Mouse (Mus musculus): ENCODE data around the gene Tbc1d22b. TPM values are rescaled to one million over a fixed set of nuclear protein-coding genes. Genes with fewer than 3 reads are reported as not detected.

The Tbc1d22b gene
- 8.1 and 10.2 TPM in 2 replicates for polyA plus RNA-seq (2014; fragmentation: Nextera tagmentation; extraction: Ambion mirVana)

GRCm38 (mm10) chr17:29549543-29550428 lies at the start of gene Tbc1d22b, which contains the start of gene Gm17657:
TSS of gene Tbc1d22b (plus strand) at chr17:29549785.
TSS of gene Gm17657 (minus strand) at chr17:29549638.
- Histone ChIP-seq H3K9me3 (ENCODE audit: control insufficient read depth, low read length) (no peaks in the 10 kb centered on the region), H3K4me3 (ENCODE audit: control insufficient read depth in 1 of 2, insufficient read depth in 1 of 2, low read depth in 1 of 2, low read length in 2 of 2) (peak within 1 kb of the TSS; percentile 79 to 86), H3K27ac (replicated peaks in 1 of 2; ENCODE audit: control insufficient read depth in 1 of 2, insufficient read depth in 1 of 2, low read depth in 2 of 2, low read length in 2 of 2) (peak within 1 kb of the TSS; percentile 43 to 61), H3K4me2 (ENCODE audit: low read length) (peak within 1 kb of the TSS; percentile 87), H3K27me3 (ENCODE audit: control insufficient read depth, insufficient read depth, low read length) (no peaks in the 10 kb centered on the region), H3K9ac (ENCODE audit: low read length) (peak within 1 kb of the TSS; percentile 89), H3K36me3 (ENCODE audit: control insufficient read depth, insufficient read depth, low read length) (no peaks in the 10 kb centered on the region), H3K4me1 (ENCODE audit: control insufficient read depth in 2 of 2, insufficient read depth in 2 of 2, low read length in 2 of 2) (peaks cover 9 to 17% of the 10 kb centered on the region in 2 experiments)
- WGBS, result under 1% methylated on average over 44 of the region's 44 CpGs
- peak; percentile 94 for ATAC-seq (ENCODE audit: insufficient number of reproducible peaks, insufficient read depth, low FRiP score, low read depth)

DNA sequence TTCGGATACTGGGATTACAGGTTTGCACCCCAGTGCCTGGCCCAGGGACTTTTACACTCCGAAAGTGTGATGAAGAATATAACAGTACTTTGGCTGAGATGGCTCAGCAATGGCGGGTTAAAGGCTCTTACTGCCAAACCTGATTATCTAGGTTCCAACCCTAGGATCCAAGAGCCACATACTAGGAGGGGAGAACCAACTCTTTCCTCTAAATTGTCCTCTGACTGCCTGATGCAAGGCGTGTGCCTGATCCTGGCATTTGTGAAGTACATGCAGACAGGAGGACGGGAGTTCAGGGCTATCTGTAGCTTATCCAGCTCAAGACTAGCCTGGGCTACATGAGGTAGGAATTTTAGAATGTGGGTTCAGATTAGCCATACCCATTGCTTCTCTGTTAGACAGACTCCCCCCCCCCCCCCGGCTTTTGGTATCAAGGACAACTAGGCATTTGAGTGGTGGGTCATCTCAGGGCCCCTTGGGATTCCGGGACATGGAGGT lies 49.3 kb upstream of the Tbc1d22b start:
- Histone ChIP-seq H3K9me3 (ENCODE audit: control insufficient read depth, low read length) (no peaks in the 10 kb centered on the region), H3K4me3 (ENCODE audit: control insufficient read depth in 1 of 2, insufficient read depth in 1 of 2, low read depth in 1 of 2, low read length in 2 of 2) (no peak overlapping the region), H3K9ac (ENCODE audit: low read length) (no peak overlapping the region), H3K27me3 (ENCODE audit: control insufficient read depth, insufficient read depth, low read length) (no peaks in the 10 kb centered on the region), H3K27ac (replicated peaks in 1 of 2; ENCODE audit: control insufficient read depth in 1 of 2, insufficient read depth in 1 of 2, low read depth in 2 of 2, low read length in 2 of 2) (no peak overlapping the region), H3K4me1 (ENCODE audit: control insufficient read depth in 2 of 2, insufficient read depth in 2 of 2, low read length in 2 of 2) (peaks cover 6 to 10% of the 10 kb centered on the region in 2 experiments; a peak in 3 of 4 replicates), H3K4me2 (ENCODE audit: low read length) (no peak overlapping the region), H3K36me3 (ENCODE audit: control insufficient read depth, insufficient read depth, low read length) (peaks cover 4% of the 10 kb centered on the region)
- ATAC-seq (ENCODE audit: insufficient number of reproducible peaks, insufficient read depth, low FRiP score, low read depth), result no peak
- WGBS, result 79% methylated on average over 7 of the region's 7 CpGs

DNA sequence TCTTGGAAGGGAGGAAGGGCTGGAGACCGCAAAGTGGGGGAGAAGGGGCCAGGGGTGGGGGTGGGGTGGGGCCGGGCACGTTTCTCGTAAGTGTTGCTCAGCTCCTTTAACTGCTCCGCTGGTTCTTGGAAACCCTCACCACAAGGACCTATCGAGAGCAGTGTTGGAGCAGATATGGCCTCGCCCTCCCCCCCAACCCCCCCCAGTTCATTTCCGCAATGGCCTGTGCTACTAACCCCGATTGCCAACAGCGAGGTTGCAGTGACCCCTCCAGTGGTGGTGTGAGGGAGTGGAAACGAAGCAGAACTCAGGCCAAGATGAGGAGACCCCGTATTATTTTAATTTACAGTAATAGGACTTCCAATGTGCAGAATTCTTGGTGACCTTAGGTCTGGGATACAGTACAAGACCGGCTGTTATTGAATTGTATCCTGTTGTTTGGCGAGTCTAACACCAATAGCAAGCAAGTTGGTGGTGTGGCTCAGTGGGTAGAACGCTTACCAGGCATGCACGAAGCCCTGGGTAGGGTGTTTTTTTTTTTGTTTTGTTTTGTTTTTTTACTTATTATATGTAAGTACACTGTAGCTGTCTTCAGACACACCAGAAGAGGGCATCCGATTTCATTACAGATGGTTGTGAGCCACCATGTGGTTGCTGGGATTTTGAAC lies 48.6 kb upstream of the Tbc1d22b start:
- Histone ChIP-seq H3K4me1 (ENCODE audit: control insufficient read depth in 2 of 2, insufficient read depth in 2 of 2, low read length in 2 of 2) (peaks cover 6 to 10% of the 10 kb centered on the region in 2 experiments; a peak in 3 of 4 replicates), H3K9me3 (ENCODE audit: control insufficient read depth, low read length) (no peaks in the 10 kb centered on the region), H3K4me2 (ENCODE audit: low read length) (no peak overlapping the region), H3K36me3 (ENCODE audit: control insufficient read depth, insufficient read depth, low read length) (peaks cover 4% of the 10 kb centered on the region), H3K27me3 (ENCODE audit: control insufficient read depth, insufficient read depth, low read length) (no peaks in the 10 kb centered on the region), H3K4me3 (ENCODE audit: control insufficient read depth in 1 of 2, insufficient read depth in 1 of 2, low read depth in 1 of 2, low read length in 2 of 2) (no peak overlapping the region), H3K9ac (ENCODE audit: low read length) (no peak overlapping the region), H3K27ac (replicated peaks in 1 of 2; ENCODE audit: control insufficient read depth in 1 of 2, insufficient read depth in 1 of 2, low read depth in 2 of 2, low read length in 2 of 2) (no peak overlapping the region)
- no peak for ATAC-seq (ENCODE audit: insufficient number of reproducible peaks, insufficient read depth, low FRiP score, low read depth)
- WGBS, result 69% methylated on average over 17 of the region's 17 CpGs

GRCm38 (mm10) chr17:29502005-29502668 lies 47.4 kb upstream of the Tbc1d22b start:
- H3K9me3 ChIP-seq (ENCODE audit: control insufficient read depth, low read length), result no peaks in the 10 kb centered on the region
- H3K27ac ChIP-seq (replicated peaks in 1 of 2; ENCODE audit: control insufficient read depth in 1 of 2, insufficient read depth in 1 of 2, low read depth in 2 of 2, low read length in 2 of 2), result peak overlapping the region in 1 of 2 experiments; percentile 3; a peak in 1 of 4 replicates
- 0 out of 4 replicates have a peak overlapping the region, but pooled peaks of 1 of the 2 experiments have one; percentile 25 for H3K4me3 ChIP-seq (ENCODE audit: control insufficient read depth in 1 of 2, insufficient read depth in 1 of 2, low read depth in 1 of 2, low read length in 2 of 2)
- H3K27me3 ChIP-seq (ENCODE audit: control insufficient read depth, insufficient read depth, low read length), result no peaks in the 10 kb centered on the region
- no peak overlapping the region for H3K9ac ChIP-seq (ENCODE audit: low read length)
- no peak for ATAC-seq (ENCODE audit: insufficient number of reproducible peaks, insufficient read depth, low FRiP score, low read depth)
- 71% methylated on average over 7 of the region's 7 CpGs for WGBS
- H3K4me2 ChIP-seq (ENCODE audit: low read length), result peak overlapping the region; percentile 60
- no peaks in the 10 kb centered on the region for H3K36me3 ChIP-seq (ENCODE audit: control insufficient read depth, insufficient read depth, low read length)
- peaks cover 6 to 10% of the 10 kb centered on the region in 2 experiments; a peak in 3 of 4 replicates for H3K4me1 ChIP-seq (ENCODE audit: control insufficient read depth in 2 of 2, insufficient read depth in 2 of 2, low read length in 2 of 2)

DNA sequence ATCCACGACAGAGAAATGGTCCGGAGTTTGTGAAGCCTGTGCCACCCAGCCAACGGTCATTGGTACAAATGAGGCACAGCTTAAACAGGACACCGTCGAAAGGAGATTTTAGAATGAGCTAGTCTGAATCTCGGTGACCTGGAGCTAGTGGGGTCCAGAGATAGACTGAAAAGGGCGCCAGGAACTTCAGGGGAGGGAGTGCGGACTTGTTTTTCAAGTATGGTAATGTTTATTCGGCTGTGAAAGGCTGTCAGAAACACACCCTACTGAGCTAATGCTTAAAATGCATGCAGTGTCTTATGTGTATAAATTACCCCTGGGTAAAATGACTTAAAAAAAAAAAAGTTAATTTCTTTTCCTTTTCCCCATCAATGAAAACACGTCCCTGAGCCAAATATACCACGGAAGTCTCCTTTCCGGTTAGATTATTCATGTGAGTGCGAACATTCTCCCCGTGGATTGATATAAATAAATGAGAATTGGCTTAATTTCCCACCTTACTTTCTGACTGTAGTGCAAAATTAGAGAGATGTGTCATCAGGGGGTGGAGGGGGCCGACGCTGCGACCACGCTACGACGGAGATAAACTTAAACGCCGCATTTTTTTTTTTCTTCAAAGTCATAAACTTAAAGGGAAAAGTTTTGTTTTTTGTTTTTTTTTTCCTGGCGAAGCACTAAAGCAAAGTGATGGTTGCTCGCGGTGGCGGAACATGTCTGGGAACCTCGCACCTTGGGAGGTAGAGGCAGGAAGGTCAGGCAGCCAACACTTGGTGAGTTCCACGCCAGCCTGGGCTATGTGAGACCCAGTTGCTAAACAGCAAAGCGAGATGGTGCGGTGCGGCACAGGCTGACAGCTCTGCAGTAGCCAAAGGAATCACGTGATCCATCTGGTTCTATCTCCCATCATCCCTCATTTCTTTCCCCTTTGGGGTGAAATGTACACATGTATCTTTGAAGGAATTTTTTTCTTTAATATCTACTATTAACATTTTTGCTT lies 46.6 kb upstream of the Tbc1d22b start:
- Histone ChIP-seq H3K36me3 (ENCODE audit: control insufficient read depth, insufficient read depth, low read length) (no peaks in the 10 kb centered on the region), H3K4me1 (ENCODE audit: control insufficient read depth in 2 of 2, insufficient read depth in 2 of 2, low read length in 2 of 2) (peaks cover 6 to 10% of the 10 kb centered on the region in 2 experiments; a peak in 3 of 4 replicates), H3K9ac (ENCODE audit: low read length) (peak overlapping the region; percentile 46), H3K27ac (replicated peaks in 1 of 2; ENCODE audit: control insufficient read depth in 1 of 2, insufficient read depth in 1 of 2, low read depth in 2 of 2, low read length in 2 of 2) (peak overlapping the region in 1 of 2 experiments; percentile 3; a peak in 1 of 4 replicates), H3K4me3 (ENCODE audit: control insufficient read depth in 1 of 2, insufficient read depth in 1 of 2, low read depth in 1 of 2, low read length in 2 of 2) (peak overlapping the region; percentile 25; a peak in 3 of 4 replicates), H3K27me3 (ENCODE audit: control insufficient read depth, insufficient read depth, low read length) (no peaks in the 10 kb centered on the region), H3K4me2 (ENCODE audit: low read length) (peak overlapping the region; percentile 60), H3K9me3 (ENCODE audit: control insufficient read depth, low read length) (no peaks in the 10 kb centered on the region)
- no peak for ATAC-seq (ENCODE audit: insufficient number of reproducible peaks, insufficient read depth, low FRiP score, low read depth)
- 12% methylated on average over 32 of the region's 32 CpGs for WGBS

DNA sequence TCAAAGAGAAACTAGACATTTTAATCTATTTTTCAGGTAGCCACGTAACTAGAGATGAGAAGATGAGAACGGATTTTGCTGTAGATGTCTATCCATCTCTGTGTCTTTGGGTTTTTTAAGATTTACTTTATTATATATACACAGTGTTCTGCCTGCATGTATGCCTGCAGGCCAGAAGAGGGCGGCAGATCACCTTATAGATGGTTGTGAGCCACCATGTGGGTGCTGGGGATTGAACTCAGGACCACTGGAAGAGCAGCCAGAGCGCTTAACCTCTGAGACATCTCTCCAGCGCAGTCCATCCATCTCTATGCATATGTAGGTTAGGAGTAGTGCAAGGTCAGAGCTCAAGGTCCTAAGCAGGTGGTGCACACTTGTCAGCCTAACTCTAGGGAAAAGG lies 45.9 kb upstream of the Tbc1d22b start:
- H3K36me3 ChIP-seq (ENCODE audit: control insufficient read depth, insufficient read depth, low read length), result no peaks in the 10 kb centered on the region
- H3K4me2 ChIP-seq (ENCODE audit: low read length), result peak overlapping the region; percentile 60; the same call in 1 of the 2 replicates
- 81% methylated on average over 5 of the region's 5 CpGs for WGBS

More for the DNA sequence above, 45.9 kb upstream of the Tbc1d22b start:
- Histone ChIP-seq H3K9ac (ENCODE audit: low read length) (no peak overlapping the region), H3K9me3 (ENCODE audit: control insufficient read depth, low read length) (no peaks in the 10 kb centered on the region), H3K4me1 (ENCODE audit: control insufficient read depth in 2 of 2, insufficient read depth in 2 of 2, low read length in 2 of 2) (peaks cover 6 to 10% of the 10 kb centered on the region in 2 experiments; a peak in 3 of 4 replicates), H3K4me3 (ENCODE audit: control insufficient read depth in 1 of 2, insufficient read depth in 1 of 2, low read depth in 1 of 2, low read length in 2 of 2) (no peak overlapping the region), H3K27ac (replicated peaks in 1 of 2; ENCODE audit: control insufficient read depth in 1 of 2, insufficient read depth in 1 of 2, low read depth in 2 of 2, low read length in 2 of 2) (no peak overlapping the region), H3K27me3 (ENCODE audit: control insufficient read depth, insufficient read depth, low read length) (no peaks in the 10 kb centered on the region)
- ATAC-seq (ENCODE audit: insufficient number of reproducible peaks, insufficient read depth, low FRiP score, low read depth), result no peak
